Mouse (Mus musculus) E14TG2a.4 (cell line): ENCODE data around the gene Nexn.
A peak's percentile ranks its signal among the peaks of the same experiment; 100 is the strongest.
"Not testable (repeated sequence)": the region's sequence is repeated elsewhere in the genome, so short reads cannot be mapped to it uniquely, and the experiment has no call there.

Experiments
- H3K27me3 ChIP-seq: 2 replicates; pipeline ENCODE4 v1.6.1; 2014; ENCODE audit warnings: low read length, control low read depth; ENCODE audit not compliant: insufficient read depth
- H3K36me3 ChIP-seq: 2 replicates; pipeline ENCODE4 v1.6.1; 2014; ENCODE audit warnings: low read length, control low read depth; ENCODE audit not compliant: insufficient read depth
- H3K4me1 ChIP-seq: replicated peaks from 2 replicates; pipeline ENCODE4 v1.6.1; 2014; ENCODE audit warnings: low read depth, low read length, control low read depth
- H3K4me3 ChIP-seq: replicated peaks from 2 replicates; pipeline ENCODE4 v1.5.1; 2014; ENCODE audit warnings: mild to moderate bottlenecking, low read length
- H3K9me3 ChIP-seq: 2 replicates; pipeline ENCODE4 v1.6.1; 2014; ENCODE audit warnings: low read length, control low read depth
- CTCF ChIP-seq: conservative IDR thresholded peaks from 2 replicates; pipeline ENCODE4 v1.5.1; 2014; ENCODE audit warnings: low read length
- NANOG ChIP-seq: IDR thresholded peaks from 2 replicates; pipeline ENCODE4 v1.6.1; 2014; ENCODE audit warnings: borderline replicate concordance, low read length, mixed read lengths
- POU5F1 ChIP-seq: IDR thresholded peaks from 2 replicates; pipeline ENCODE4 v1.6.1; 2014; ENCODE audit warnings: low read length, borderline replicate concordance

The Nexn gene

GRCm38 (mm10) chr3:152203411-152203810 lies 62.7 kb downstream of the Nexn start:
- H3K36me3 ChIP-seq: peaks cover 22% of the 10 kb centered on the region
- peaks cover 17% of the 10 kb centered on the region for H3K4me1 ChIP-seq
- H3K4me3 ChIP-seq: no peak overlapping the region
- TF ChIP-seq POU5F1: no peak
- TF ChIP-seq CTCF: no peak
- no peak for TF ChIP-seq NANOG
- no peaks in the 10 kb centered on the region for H3K9me3 ChIP-seq
- H3K27me3 ChIP-seq: no peaks in the 10 kb centered on the region

DNA sequence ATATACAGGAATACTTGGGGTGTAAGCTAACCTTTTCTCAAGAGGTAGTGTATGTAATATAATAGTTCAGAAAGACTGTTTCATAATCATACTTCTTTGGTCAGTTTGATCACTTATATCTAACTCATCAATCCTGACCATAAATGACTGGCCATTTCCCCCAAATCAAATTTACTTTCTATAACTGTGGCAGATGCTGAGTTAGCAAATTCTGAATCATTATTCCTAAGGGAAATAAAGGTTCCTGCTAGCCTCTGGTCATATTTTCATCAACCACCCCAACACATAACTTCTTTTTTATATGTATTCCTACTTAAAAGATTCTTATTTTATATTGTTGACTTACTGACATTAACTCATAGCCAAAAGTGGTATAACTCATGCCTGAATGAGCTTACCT lies 63.2 kb downstream of the Nexn start:
- Histone ChIP-seq H3K27me3 (no peaks in the 10 kb centered on the region), H3K4me3 (no peak overlapping the region)
- TF ChIP-seq POU5F1 (no peak), CTCF (no peak), NANOG (no peak)

GRCm38 (mm10) chr3:152201651-152202050 lies 64.5 kb downstream of the Nexn start:
- Histone ChIP-seq H3K36me3 (peaks cover 5% of the 10 kb centered on the region; the same call in 1 of the 2 replicates), H3K4me3 (no peak overlapping the region), H3K4me1 (peaks cover 7% of the 10 kb centered on the region), H3K9me3 (no peaks in the 10 kb centered on the region), H3K27me3 (no peaks in the 10 kb centered on the region)
- no peak for TF ChIP-seq POU5F1
- TF ChIP-seq CTCF: no peak
- no peak for TF ChIP-seq NANOG

More for the DNA sequence above, 63.2 kb downstream of the Nexn start:
- peaks cover 12% of the 10 kb centered on the region for H3K4me1 ChIP-seq
- H3K9me3 ChIP-seq: no peaks in the 10 kb centered on the region
- peaks cover 17% of the 10 kb centered on the region for H3K36me3 ChIP-seq

GRCm38 (mm10) chr3:152201181-152201580 lies 65.0 kb downstream of the Nexn start:
- TF ChIP-seq POU5F1 (no peak), NANOG (no peak), CTCF (no peak)
- Histone ChIP-seq H3K9me3 (no peaks in the 10 kb centered on the region), H3K36me3 (peaks cover under 1% of the 10 kb centered on the region; the same call in 1 of the 2 replicates), H3K4me1 (peaks cover 9% of the 10 kb centered on the region), H3K27me3 (no peaks in the 10 kb centered on the region), H3K4me3 (no peak overlapping the region)

GRCm38 (mm10) chr3:152199125-152199524 lies 67.0 kb downstream of the Nexn start:
- Histone ChIP-seq H3K27me3 (no peaks in the 10 kb centered on the region), H3K4me1 (peaks cover 11% of the 10 kb centered on the region), H3K4me3 (no peak overlapping the region), H3K9me3 (no peaks in the 10 kb centered on the region), H3K36me3 (no peaks in the 10 kb centered on the region)
- TF ChIP-seq NANOG: no peak
- TF ChIP-seq CTCF: no peak
- no peak for TF ChIP-seq POU5F1

GRCm38 (mm10) chr3:152197246-152197645 lies 68.9 kb downstream of the Nexn start:
- H3K9me3 ChIP-seq, H3K4me3 ChIP-seq, H3K36me3 ChIP-seq, H3K27me3 ChIP-seq: not testable (repeated sequence)
- peaks cover 22% of the 10 kb centered on the region for H3K4me1 ChIP-seq

GRCm38 (mm10) chr3:152193635-152194097 lies 72.5 kb downstream of the Nexn start:
- no peak for TF ChIP-seq CTCF
- TF ChIP-seq POU5F1: no peak
- no peak for TF ChIP-seq NANOG
- Histone ChIP-seq H3K27me3 (no peaks in the 10 kb centered on the region), H3K36me3 (no peaks in the 10 kb centered on the region), H3K4me3 (peak overlapping the region; percentile 37), H3K9me3 (no peaks in the 10 kb centered on the region), H3K4me1 (peaks cover 22% of the 10 kb centered on the region)

DNA sequence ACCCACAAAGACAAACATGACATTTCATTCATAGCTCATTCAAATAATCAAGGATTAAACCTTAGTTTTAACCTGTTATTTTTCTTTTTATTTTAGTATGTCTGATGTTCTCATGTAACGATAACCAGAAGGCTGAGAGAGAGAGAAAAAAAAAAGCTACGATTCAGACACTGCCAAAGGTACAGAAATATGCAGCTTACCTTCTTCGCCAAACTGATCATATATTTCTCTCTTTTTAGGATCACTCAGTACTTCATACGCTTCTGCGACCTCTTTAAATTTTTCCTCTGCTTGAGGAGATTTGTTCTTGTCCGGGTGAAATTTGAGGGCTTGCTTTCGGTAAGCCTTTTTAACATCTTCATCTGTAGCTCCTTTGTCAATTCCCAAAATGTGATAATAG lies 73.0 kb downstream of the Nexn start:
- no peaks in the 10 kb centered on the region for H3K36me3 ChIP-seq
- TF ChIP-seq CTCF (no peak), POU5F1 (no peak), NANOG (no peak)
- H3K27me3 ChIP-seq: no peaks in the 10 kb centered on the region
- no peaks in the 10 kb centered on the region for H3K9me3 ChIP-seq
- peaks cover 22% of the 10 kb centered on the region for H3K4me1 ChIP-seq
- peak overlapping the region; percentile 37 for H3K4me3 ChIP-seq

DNA sequence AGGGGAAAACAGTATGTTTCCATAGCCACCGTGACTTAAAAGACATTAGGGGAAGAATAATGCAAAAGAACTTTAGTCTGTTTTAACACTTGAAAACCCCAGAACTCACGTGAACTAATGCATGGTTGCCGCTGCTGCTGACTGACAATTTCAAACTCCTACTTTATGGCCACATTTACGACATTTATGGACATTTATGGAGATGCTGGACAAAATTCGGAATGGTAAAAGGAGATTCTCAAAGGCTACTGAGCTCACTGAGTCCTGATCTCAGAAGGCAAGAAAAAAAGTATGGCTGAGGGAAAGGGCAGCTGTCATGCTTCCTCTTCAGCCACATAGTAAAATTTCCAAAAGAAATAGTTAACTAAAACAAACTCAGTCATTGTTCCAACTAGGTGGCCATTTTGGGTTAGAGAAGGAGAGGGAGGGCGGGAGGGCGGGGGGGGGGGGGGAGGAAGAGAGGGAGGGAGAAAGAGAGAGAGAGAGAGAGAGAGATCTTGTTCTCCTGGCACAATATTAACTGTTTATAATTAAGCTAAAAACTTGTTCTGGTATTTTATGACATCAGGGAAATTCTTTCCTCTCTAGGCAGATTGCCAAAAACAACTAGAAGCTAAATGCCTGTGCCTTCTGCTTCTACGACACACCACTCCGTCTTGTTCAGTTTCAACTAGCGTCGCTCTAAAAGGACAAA lies 73.8 kb downstream of the Nexn start:
- H3K4me1 ChIP-seq: peaks cover 19% of the 10 kb centered on the region

More for the DNA sequence above, 73.8 kb downstream of the Nexn start:
- Histone ChIP-seq H3K27me3 (no peaks in the 10 kb centered on the region), H3K9me3 (no peaks in the 10 kb centered on the region), H3K4me3 (no peak overlapping the region), H3K36me3 (no peaks in the 10 kb centered on the region)
- TF ChIP-seq CTCF (no peak), POU5F1 (no peak), NANOG (no peak)
